Mouse (Mus musculus): Measurements from ENCODE around the gene Cabp1.

GRCm38 (mm10) chr5:115151457-115151856, 42.7 kb downstream of the Cabp1 start:
- TF ChIP-seq CTCF (IDR thresholded peaks at IDR 0.05; ENCODE audit: low read depth, low read length) (no peak), POLR2A (IDR thresholded peaks at IDR 0.05; ENCODE audit: insufficient read depth, low read length) (no peak), EP300 (IDR thresholded peaks at IDR 0.05; ENCODE audit: insufficient read depth, low read depth, low read length) (no peak)
